Mouse (Mus musculus) erythroblast, embryonic 14.5 days (primary cell): ENCODE measurements around the gene Cryab. TPM values are rescaled to one million over a fixed set of nuclear protein-coding genes. Genes with fewer than 3 reads are reported as not detected.

Experiments
- H3K27me3 ChIP-seq: 2 replicates; pipeline ENCODE4 v1.6.1; 2012; ENCODE audit warnings: inconsistent platforms; ENCODE audit not compliant: control insufficient read depth
- H3K36me3 ChIP-seq: 2 replicates; pipeline ENCODE4 v1.6.1; 2012; ENCODE audit warnings: mild to moderate bottlenecking, inconsistent platforms; ENCODE audit not compliant: control insufficient read depth
- H3K4me1 ChIP-seq: 2 replicates; pipeline ENCODE4 v1.6.1; 2012; ENCODE audit warnings: inconsistent platforms; ENCODE audit not compliant: control insufficient read depth
- H3K4me3 ChIP-seq: replicated peaks from 2 replicates; pipeline ENCODE3; 2012; ENCODE audit warnings: moderate library complexity, mild to moderate bottlenecking, inconsistent platforms
- H3K9me3 ChIP-seq: 2 replicates; pipeline ENCODE4 v1.6.1; 2012; ENCODE audit warnings: low read length, inconsistent platforms, mixed read lengths; ENCODE audit not compliant: control insufficient read depth
- GATA1 ChIP-seq: IDR thresholded peaks from 2 replicates; pipeline ENCODE4 v1.6.1; 2012; ENCODE audit warnings: low read length, inconsistent platforms, mixed read lengths
- TAL1 ChIP-seq: IDR thresholded peaks from 3 replicates; pipeline ENCODE4 v1.6.1; 2012; ENCODE audit warnings: low read length, inconsistent platforms, mixed read lengths
- polyA plus RNA-seq: library from polyadenylated mRNA; stranded (reverse); fragments of >175 nt; gene quantifications from 2 replicates; pipeline ENCODE4 v1.2.3, GENCODE M21; 2012

The Cryab gene
- polyA plus RNA-seq, 1 experiment = not detected

DNA sequence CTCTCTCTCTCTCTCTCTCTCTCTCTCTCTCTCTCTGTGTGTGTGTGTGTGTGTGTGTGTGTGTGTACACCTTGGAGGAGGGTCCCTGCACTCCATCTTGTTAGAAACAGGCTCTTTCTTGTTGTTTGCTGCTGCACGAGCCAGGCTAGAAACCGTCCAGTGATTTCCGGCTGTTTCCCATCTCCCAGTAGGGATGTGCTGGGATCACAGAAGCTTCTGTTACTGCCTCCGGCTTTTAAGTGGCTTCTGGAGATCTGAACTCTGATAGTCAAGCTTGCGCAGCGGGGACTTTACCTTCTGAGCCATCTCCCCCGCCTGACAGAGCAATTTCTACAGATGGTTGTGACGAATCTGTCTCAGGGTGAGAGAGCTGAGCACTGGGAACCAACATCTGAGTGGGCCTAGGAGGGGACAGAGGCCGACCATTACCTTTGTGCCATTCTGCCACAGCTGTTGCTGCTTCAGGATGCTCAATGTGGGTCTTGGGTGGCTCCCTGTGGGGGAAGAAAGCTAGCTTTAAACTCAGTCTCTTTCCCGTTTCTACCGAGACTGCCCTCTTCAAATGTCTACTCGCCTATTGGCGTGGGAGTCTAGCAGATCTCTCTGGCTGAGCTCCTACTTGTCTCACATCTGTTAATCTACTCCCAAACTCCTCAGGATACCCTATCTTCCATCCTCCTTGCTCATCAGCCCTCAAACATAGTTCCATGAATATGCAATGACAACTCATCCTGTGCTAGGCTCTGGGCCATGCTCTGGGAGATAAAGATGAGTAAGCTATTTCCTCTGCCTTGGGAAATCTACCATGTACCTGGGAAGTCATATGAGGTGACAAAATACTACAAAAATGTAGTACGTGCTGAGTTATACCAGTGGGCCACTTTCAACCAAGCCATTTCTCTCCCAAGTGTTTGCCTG is 10.0 kb upstream of the Cryab start:
- H3K9me3 ChIP-seq = no peaks in the 10 kb centered on the region
- no peak overlapping the region for H3K4me3 ChIP-seq
- H3K4me1 ChIP-seq = peaks cover 12% of the 10 kb centered on the region
- no peaks in the 10 kb centered on the region for H3K36me3 ChIP-seq
- no peak for TF ChIP-seq TAL1
- TF ChIP-seq GATA1 = no peak
- H3K27me3 ChIP-seq = peaks cover 14% of the 10 kb centered on the region

DNA sequence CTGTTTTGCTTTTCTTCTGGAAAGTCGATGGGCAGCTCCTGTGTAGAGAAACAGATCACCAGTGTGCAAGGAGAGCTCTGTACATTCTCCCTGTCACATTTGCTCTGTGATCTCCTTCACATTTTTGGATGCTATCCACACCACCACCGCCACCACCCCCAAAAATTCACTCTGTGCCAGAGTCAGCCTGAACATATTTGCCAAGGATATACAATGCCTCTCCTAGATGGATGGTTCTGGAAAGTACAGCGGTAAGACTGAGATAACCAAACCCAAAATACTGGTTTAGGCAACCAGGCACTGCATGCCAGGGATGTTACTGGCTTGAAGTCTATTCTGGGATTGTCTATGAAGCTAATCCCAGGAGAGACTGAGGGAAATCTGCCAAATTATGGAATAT is 8.9 kb upstream of the Cryab start:
- H3K9me3 ChIP-seq = no peaks in the 10 kb centered on the region
- H3K36me3 ChIP-seq = no peaks in the 10 kb centered on the region
- H3K27me3 ChIP-seq = peaks cover 23% of the 10 kb centered on the region
- TF ChIP-seq GATA1 (no peak), TAL1 (no peak)
- peaks cover 12% of the 10 kb centered on the region for H3K4me1 ChIP-seq
- no peak overlapping the region for H3K4me3 ChIP-seq

GRCm38 (mm10) chr9:50742744-50743143 is 8.4 kb upstream of the Cryab start:
- Histone ChIP-seq H3K36me3 (no peaks in the 10 kb centered on the region), H3K9me3 (no peaks in the 10 kb centered on the region), H3K4me1 (peaks cover 12% of the 10 kb centered on the region), H3K27me3 (peaks cover 23% of the 10 kb centered on the region), H3K4me3 (no peak overlapping the region)
- TF ChIP-seq TAL1 (no peak), GATA1 (no peak)

DNA sequence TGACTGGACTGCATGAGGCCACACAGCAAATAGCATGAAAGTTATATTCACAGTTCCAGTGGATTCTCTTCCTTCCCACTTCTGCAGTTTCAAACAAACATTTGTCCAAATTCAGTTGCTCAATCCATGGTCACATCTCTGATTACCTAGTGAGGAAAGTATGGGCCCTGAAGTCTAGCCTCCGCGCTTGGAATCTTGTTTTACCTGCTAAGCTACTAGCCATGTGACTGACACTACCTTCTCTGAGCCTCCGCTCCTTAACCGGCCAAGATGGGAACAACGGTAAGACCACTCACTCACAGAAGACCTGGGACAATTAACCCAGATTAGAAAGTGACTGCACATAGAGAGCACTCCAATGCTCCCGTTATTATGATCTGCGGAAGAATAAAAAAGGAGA is 5.3 kb upstream of the Cryab start:
- no peak for TF ChIP-seq GATA1
- TF ChIP-seq TAL1 = no peak
- H3K27me3 ChIP-seq = peaks cover 23% of the 10 kb centered on the region
- no peaks in the 10 kb centered on the region for H3K9me3 ChIP-seq
- no peaks in the 10 kb centered on the region for H3K36me3 ChIP-seq
- H3K4me3 ChIP-seq = peak overlapping the region; percentile 46
- no peaks in the 10 kb centered on the region for H3K4me1 ChIP-seq

DNA sequence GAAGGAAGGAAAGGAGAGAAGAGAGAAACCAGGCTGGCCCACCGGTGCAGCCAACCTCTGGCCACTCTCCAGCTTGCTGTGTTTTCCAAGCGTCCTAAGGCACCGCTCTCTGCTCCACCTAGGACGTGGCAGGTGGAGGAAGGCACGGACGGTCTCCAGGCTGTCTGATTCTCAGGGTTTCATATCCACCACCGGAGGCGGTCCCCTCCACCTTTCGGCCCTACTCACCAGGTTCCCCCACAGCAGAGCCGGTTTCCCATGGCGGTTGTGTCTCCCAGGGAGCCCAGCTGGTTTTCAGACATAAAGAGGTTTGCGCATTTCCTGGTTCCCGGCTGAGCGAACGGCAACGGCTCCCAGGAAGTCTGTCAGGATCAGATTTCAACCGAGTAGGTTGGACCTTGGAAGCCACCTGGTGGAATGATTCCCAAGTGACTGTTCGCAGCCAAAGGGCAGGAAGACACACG is 4.9 kb upstream of the Cryab start, which contains the start of gene 2310030G06Rik:
2310030G06Rik (minus strand) TSS at position 323 of the 464 bp plus-strand sequence.
- Histone ChIP-seq H3K4me3 (peak within 1 kb of the TSS; percentile 46), H3K27me3 (peaks cover 25% of the 10 kb centered on the region), H3K9me3 (no peaks in the 10 kb centered on the region), H3K36me3 (no peaks in the 10 kb centered on the region), H3K4me1 (no peaks in the 10 kb centered on the region)
- TF ChIP-seq TAL1 (no peak), GATA1 (no peak)

DNA sequence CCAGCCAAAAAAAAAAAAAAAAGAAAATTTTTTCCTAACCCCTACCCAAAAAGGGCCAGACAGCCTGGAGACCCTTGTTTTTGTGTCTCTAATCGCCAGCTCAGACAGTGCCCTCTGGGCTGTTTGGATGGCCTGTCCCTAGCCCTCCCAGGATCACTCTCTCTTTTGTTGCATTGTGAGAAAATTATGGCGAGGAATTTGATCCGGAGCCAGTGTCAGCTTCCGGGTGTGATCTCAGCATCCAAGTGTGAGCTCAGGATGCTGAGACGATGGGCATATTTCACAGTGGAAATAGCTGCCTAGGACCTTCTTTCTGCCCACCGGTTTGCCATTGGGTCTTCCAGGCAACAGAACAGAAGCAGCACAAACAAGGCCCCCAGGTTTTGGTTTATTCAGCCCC is 419 bp upstream of the Cryab start:
- TF ChIP-seq GATA1 (no peak), TAL1 (no peak)
- no peak overlapping the region for H3K4me3 ChIP-seq
- H3K9me3 ChIP-seq = no peaks in the 10 kb centered on the region
- peaks cover 39% of the 10 kb centered on the region for H3K27me3 ChIP-seq
- H3K36me3 ChIP-seq = no peaks in the 10 kb centered on the region
- H3K4me1 ChIP-seq = no peaks in the 10 kb centered on the region

DNA sequence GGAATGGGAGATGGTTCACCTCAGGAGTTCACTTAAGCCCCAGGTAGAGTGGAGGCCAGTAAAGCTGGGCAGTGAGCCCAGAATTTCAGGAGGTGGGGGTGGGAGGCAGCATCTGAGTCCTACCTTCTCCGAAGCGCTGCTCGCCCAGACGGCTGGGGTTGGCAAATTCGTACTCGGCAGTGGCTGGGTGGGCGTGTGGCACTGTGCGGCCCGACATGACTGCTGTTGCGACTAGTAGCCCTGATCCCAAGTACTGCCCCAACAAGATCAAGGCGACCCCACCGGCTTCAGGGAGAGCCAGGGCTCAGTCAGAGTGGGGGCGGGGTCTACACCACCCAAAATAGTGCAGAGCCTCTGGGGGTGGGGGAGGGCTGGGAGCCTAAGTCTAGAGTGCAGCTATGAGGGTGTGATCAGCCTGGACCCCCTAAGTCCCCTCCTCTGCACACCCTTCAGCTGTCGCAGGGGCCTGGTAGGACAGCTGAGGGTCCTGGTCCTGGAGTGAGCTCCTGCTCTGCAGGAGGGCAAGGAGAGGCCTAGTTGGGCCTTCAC is 1.0 kb downstream of the Cryab start, which contains the start of gene Hspb2:
Hspb2 (minus strand) TSS at position 301 of the 549 bp plus-strand sequence.
- TF ChIP-seq GATA1 (no peak), TAL1 (no peak)
- H3K36me3 ChIP-seq = no peaks in the 10 kb centered on the region

GRCm38 (mm10) chr9:50752784-50753615 is 1.9 kb downstream of the Cryab start:
- Histone ChIP-seq H3K4me3 (no peak overlapping the region), H3K9me3 (no peaks in the 10 kb centered on the region), H3K4me1 (no peaks in the 10 kb centered on the region), H3K27me3 (peaks cover 25% of the 10 kb centered on the region), H3K36me3 (no peaks in the 10 kb centered on the region)
- TF ChIP-seq TAL1 (no peak), GATA1 (no peak)

More for the DNA sequence above, 1.0 kb downstream of the Cryab start, which contains the start of gene Hspb2:
- Histone ChIP-seq H3K9me3 (no peaks in the 10 kb centered on the region), H3K4me1 (no peaks in the 10 kb centered on the region), H3K4me3 (no peak within 1 kb of the TSS), H3K27me3 (peaks cover 25% of the 10 kb centered on the region)
